Mouse (Mus musculus) kidney, postnatal 14 days (tissue): ENCODE results near the gene Olfr519.
A peak's percentile ranks its signal among the peaks of the same experiment; 100 is the strongest.

Source experiments
- DNase-seq: peaks from one replicate; pipeline ENCODE4 v3.0.0; 2022; ENCODE audit warnings: mixed read lengths

The Olfr519 gene

GRCm38 (mm10) chr7:108894320-108894719 lies at the start of gene Olfr519:
TSS of gene Olfr519 (minus strand) at chr7:108894420.
- no peak for DNase-seq

DNA sequence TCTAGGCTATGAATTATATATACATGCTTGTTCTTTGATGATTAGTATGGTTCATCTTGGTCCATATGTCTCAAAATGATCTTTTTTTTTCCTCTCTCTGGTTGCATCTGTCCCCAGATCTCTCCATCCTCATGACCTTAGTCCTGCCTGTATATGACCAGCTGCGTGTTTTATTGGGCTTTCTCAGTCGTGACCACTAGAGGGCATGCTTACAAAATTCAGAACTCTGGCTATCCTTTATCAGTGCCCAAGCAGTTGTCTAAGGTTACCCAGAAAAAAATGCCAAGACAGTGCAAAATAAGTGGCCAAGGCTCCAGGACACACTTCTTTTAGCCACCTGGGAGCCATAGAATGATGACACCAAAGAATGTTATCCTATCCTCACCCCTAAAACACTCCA lies 49.8 kb upstream of the Olfr519 start:
- peak; percentile 52 for DNase-seq

GRCm38 (mm10) chr7:108941466-108941865 lies 47.2 kb upstream of the Olfr519 start:
- no peak for DNase-seq

DNA sequence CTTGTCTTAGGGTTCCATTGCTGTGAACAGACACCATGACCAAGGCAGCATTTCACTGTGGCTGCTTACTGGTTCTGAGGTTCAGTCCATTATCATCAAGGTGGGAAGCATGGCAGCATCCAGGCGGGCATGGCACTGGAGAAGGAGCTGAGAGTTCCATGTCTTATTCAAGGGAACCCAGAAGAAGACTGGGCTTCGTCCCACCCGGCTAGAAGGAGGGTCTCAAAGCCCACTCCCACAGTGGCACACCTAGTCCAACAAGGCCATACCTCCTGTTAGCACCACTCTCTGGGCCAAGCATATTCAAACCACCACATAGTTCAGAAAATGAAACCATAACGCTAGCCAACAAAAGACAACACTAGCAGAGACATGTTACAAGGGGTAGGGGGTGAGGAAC lies 42.4 kb upstream of the Olfr519 start:
- no peak for DNase-seq

- DNase-seq, result no peak
These were observed 41.2 kb upstream of the Olfr519 start for GRCm38 (mm10) chr7:108935411-108935810.

DNA sequence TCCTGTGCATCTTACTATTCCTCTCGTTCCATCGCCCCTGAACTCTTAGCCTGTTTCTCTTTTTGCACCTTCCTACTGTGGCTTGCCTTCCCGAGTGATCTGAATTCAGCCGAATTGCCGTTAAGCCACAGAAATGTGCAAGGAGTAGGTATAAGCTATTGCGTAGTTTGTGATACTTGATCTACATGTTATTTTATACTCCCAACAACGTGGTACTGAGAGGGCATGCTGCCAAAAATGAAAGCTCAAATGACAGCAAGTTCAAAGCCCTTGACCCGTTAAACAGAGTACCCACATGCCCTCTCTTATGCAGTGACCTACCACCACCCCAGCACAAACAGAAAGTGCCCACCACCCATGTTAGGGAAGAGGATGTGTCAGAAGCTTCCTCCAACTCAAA lies 40.6 kb upstream of the Olfr519 start:
- DNase-seq, result peak; percentile 10

DNA sequence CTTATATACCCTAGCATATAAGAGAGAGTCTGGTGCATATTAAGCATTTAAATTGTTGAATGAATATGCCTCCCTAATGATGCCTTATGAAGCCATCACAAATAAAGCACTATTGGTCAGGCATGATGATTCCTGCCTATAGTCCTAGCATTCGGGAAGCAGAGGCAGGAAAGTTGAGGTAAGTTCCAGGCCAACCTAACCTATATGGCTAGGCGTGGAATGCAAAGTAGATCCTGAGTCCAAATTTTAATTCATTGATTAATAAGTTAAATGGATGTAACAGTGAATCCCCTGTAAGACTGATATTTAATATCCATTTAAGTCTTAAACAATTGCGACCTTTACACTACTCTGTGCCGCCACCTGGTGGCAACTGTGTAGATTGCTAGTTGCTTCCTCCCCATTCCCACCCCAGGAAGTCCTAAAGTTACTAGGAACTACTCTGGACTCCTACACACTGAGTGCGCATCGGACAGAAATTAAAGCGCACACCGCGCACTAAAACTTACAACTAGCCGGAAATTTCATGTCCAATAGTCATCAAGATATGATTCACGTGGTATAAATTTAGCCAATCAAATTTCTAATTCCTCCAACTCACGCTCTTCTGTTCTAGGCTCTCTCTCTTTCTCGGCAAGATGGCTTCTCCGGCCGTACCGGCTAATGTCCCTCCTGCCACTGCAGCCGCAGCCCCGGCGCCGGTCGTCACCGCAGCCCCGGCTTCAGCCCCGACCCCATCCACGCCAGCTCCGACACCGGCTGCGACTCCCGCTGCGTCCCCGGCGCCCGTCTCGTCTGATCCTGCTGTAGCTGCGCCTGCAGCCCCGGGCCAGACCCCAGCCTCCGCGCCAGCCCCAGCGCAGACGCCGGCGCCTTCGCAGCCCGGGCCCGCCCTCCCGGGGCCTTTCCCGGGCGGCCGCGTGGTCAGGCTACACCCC lies 39.8 kb upstream of the Olfr519 start, which contains the start of gene Eif3f:
TSS of gene Eif3f (plus strand) at position 624 of the 938 bp plus-strand sequence.
- peak; percentile 96 for DNase-seq

GRCm38 (mm10) chr7:108929726-108930393 lies 35.6 kb upstream of the Olfr519 start, which contains the start of gene Nlrp10:
TSS of gene Nlrp10 (minus strand) at chr7:108930178.
- no peak for DNase-seq

- no peak for DNase-seq
These were observed 34.3 kb upstream of the Olfr519 start for GRCm38 (mm10) chr7:108928280-108929188.

DNA sequence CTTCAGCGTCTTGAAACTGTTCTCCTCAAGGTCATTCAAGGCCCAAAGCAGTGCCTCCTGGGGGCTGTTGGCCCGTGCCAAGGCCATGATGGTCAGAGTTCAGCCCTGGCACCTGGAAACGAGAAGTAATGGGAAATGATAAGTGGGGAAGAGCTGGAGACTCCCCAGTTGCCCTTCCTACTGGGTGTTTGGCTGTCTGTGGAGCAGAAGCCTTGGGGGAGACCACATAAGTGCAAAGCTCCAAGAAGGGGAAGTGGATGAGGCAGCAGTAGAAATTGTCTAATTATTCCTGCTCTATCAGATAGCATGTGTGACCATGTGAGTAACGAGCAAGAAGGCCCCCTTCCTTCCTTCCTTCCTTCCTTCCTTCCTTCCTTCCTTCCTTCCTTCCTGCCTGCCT lies 32.8 kb upstream of the Olfr519 start:
- no peak for DNase-seq

GRCm38 (mm10) chr7:108903969-108904368 lies 9.7 kb upstream of the Olfr519 start:
- DNase-seq, result no peak

GRCm38 (mm10) chr7:108884906-108885305 lies 9.3 kb downstream of the Olfr519 start, which contains the start of gene Olfr518:
TSS of gene Olfr518 (minus strand) at chr7:108885006.
- DNase-seq, result no peak

DNA sequence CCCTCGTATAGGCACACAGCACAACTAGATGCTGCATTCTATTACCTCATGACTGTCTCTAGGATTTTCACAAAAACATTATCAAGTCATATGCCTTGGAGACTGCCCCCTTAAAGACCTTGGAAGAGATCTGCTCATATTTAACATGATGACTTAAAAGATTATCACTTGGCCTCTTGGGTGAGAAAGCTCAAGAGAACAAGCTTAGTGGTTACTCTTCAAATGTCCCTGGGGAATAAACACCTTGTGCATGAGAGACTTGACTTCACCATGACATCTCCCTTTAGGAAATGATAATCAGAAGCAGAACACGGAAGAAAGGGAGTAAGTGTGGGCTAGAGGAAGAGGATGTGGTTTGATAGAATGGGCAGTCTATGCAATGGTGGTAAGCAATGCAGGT lies 21.9 kb downstream of the Olfr519 start, which contains the start of gene Olfr517:
TSS of gene Olfr517 (minus strand) at position 101 of the 400 bp plus-strand sequence.
- no peak for DNase-seq

DNA sequence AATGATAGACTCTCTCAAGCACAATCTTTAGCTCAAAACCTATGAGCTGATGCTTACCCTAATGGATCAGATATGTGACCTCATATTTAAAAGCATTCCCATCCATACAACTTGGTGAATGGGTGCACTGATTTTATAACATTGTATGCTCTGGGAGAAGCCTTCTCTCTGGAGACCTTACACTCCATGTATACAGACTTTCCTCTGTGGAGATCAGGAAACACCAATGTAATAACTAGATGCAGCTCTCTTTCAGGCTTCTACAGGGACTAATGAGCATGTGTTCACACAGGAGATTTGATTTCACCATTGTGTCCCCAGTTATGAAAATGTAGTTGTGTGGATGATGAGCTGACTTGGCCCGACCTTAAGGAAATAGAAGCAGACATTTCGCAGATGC lies 43.8 kb downstream of the Olfr519 start, which contains the start of gene Olfr516:
TSS of gene Olfr516 (minus strand) at position 101 of the 400 bp plus-strand sequence.
- no peak for DNase-seq
